Mouse (Mus musculus): ENCODE data around the gene Cmtm2a. TPM values are rescaled to one million over a fixed set of nuclear protein-coding genes. Genes with fewer than 3 reads are reported as not detected.

Cmtm2a gene
- total and polyA plus RNA-seq, 3 experiments, result 0.10 TPM; not detected in 2

DNA sequence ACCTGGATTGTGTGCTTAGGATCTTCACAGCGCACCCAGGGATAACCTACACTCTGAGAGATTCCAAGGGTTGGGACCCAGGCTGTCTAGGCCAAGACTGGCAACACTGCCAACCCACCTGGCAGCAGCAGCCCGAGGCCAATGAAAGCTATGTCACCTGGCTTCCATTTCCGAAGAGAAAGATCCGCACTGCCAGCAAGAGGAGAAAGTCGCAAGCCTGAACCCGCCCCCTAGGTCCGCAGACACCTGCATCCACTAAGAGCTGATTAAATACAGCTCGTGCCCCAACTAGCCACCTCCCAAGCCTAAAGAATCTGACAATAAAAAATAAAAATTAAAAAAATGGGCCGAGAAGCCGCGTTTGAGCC, 45.1 kb downstream of the Cmtm2a start:
- WGBS, result 3% methylated on average over 11 of the region's 11 CpGs
- Histone ChIP-seq H3K9ac (ENCODE audit: low read depth, low read length) (peak overlapping the region; percentile 89), H3K36me3 (ENCODE audit: control insufficient read depth, insufficient read depth, low read length) (no peaks in the 10 kb centered on the region), H3K4me3 (peak overlapping the region; percentile 86), H3K4me1 (ENCODE audit: control insufficient read depth, insufficient read depth, low read length) (peaks cover 6% of the 10 kb centered on the region), H3K79me2 (replicated peaks; ENCODE audit: control insufficient read depth, insufficient read depth, low read length) (no peaks in the 10 kb centered on the region), H3K27me3 (ENCODE audit: control insufficient read depth, insufficient read depth, low read length) (no peaks in the 10 kb centered on the region), H3K27ac (peak overlapping the region; percentile 94)
- TF ChIP-seq CTCF (IDR thresholded peaks at IDR 0.05), result no peak
- TF ChIP-seq EP300 (IDR thresholded peaks at IDR 0.05; ENCODE audit: insufficient read depth, low read depth, low read length), result no peak
- TF ChIP-seq POLR2A (IDR thresholded peaks at IDR 0.05; ENCODE audit: insufficient read depth, low read depth, low read length), result no peak
- no peak for DNase-seq
- intact Hi-C loops (cut with DNase I), result loop anchor here (1.0 to 5.0 kb wide), 2 partner anchors 93 to 194 kb away; partner anchors contain the start of gene Dync1li2

DNA sequence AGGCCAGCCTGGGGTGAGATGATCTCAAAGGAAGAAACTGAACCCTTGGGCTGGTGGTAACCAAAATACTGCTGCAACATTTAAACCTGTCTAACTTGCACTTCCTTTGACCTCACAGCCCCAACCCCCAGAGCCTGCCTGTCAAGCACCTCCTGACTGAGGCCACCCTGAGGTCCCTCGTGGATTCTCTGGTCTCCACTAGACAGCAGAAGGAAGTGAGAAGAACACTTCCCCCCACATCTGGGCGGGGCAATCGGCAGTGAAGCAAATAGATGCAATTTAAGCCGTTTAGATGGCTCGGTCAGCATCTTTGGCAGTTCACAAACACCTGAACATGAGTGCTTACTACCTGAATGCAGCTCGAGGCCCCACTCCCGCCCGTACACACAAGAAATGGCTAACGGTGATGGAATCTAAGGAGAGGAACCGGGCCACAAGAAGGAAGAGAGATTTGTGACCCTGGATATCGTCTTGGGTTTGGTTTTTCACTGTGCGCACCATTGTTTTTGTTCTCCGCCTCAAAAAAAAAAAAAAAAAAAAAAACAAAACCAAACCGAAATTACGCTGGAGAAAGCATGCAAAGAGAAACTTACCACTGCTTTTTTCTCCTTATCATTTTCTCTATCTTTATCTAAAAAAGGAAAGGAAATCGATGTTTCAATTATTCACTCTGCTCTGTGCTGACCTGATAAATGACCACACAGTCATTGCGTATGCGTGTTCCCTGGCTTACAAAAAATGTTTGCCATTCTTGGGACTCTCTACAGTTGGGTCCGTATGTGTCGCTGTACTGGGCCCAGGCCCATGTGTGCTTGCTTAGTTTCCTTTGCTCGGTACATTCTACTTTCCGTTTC, 45.7 kb downstream of the Cmtm2a start:
- Histone ChIP-seq H3K9ac (ENCODE audit: low read depth, low read length) (peak overlapping the region; percentile 89), H3K36me3 (ENCODE audit: control insufficient read depth, insufficient read depth, low read length) (no peaks in the 10 kb centered on the region), H3K27me3 (ENCODE audit: control insufficient read depth, insufficient read depth, low read length) (no peaks in the 10 kb centered on the region), H3K79me2 (replicated peaks; ENCODE audit: control insufficient read depth, insufficient read depth, low read length) (no peaks in the 10 kb centered on the region), H3K4me1 (ENCODE audit: control insufficient read depth, insufficient read depth, low read length) (peaks cover 6% of the 10 kb centered on the region), H3K4me3 (peak overlapping the region; percentile 86), H3K27ac (peak overlapping the region; percentile 94)
- DNase-seq, result peak; percentile 38 to 76
- intact Hi-C loops (cut with DNase I), result loop anchor here (5.0 kb wide), 1 partner anchor 195 kb away; the partner anchor contains the start of gene Dync1li2
- 47% methylated on average over 22 of the region's 22 CpGs for WGBS
- TF ChIP-seq POLR2A (IDR thresholded peaks at IDR 0.05; ENCODE audit: insufficient read depth, low read depth, low read length), result no peak
- TF ChIP-seq EP300 (IDR thresholded peaks at IDR 0.05; ENCODE audit: insufficient read depth, low read depth, low read length), result no peak
- TF ChIP-seq CTCF (IDR thresholded peaks at IDR 0.05), result no peak

- Histone ChIP-seq H3K4me1 (ENCODE audit: control insufficient read depth, insufficient read depth, low read length) (peaks cover 6% of the 10 kb centered on the region), H3K9ac (ENCODE audit: low read depth, low read length) (no peak overlapping the region), H3K27ac (no peak overlapping the region), H3K36me3 (ENCODE audit: control insufficient read depth, insufficient read depth, low read length) (no peaks in the 10 kb centered on the region), H3K27me3 (ENCODE audit: control insufficient read depth, insufficient read depth, low read length) (no peaks in the 10 kb centered on the region), H3K4me3 (no peak overlapping the region), H3K79me2 (replicated peaks; ENCODE audit: control insufficient read depth, insufficient read depth, low read length) (no peaks in the 10 kb centered on the region)
- TF ChIP-seq EP300 (IDR thresholded peaks at IDR 0.05; ENCODE audit: insufficient read depth, low read depth, low read length), result no peak
- no peak for TF ChIP-seq CTCF (IDR thresholded peaks at IDR 0.05)
- no peak for TF ChIP-seq POLR2A (IDR thresholded peaks at IDR 0.05; ENCODE audit: insufficient read depth, low read depth, low read length)
- WGBS, result 79% methylated on average over 4 of the region's 4 CpGs
- intact Hi-C loops (cut with DNase I), result loop anchor here (5.0 kb wide), 1 partner anchor 196 kb away; the partner anchor contains the start of gene Dync1li2
- no peak for DNase-seq
Observed at GRCm38 (mm10) chr8:104246621-104247020, 46.4 kb downstream of the Cmtm2a start.

GRCm38 (mm10) chr8:104242038-104242644, 50.8 kb downstream of the Cmtm2a start:
- 75% methylated on average over 12 of the region's 12 CpGs for WGBS
- H3K36me3 ChIP-seq (ENCODE audit: control insufficient read depth, insufficient read depth, low read length), result no peaks in the 10 kb centered on the region
- no peak for DNase-seq
- H3K4me3 ChIP-seq, result no peak overlapping the region
- TF ChIP-seq EP300 (IDR thresholded peaks at IDR 0.05; ENCODE audit: insufficient read depth, low read depth, low read length), result no peak
- intact Hi-C loops (cut with DNase I), result no loop called here
- H3K4me1 ChIP-seq (ENCODE audit: control insufficient read depth, insufficient read depth, low read length), result peaks cover 2% of the 10 kb centered on the region; the same call in 1 of the 2 replicates
- H3K79me2 ChIP-seq (replicated peaks; ENCODE audit: control insufficient read depth, insufficient read depth, low read length), result no peaks in the 10 kb centered on the region
- no peak overlapping the region for H3K27ac ChIP-seq
- no peak overlapping the region for H3K9ac ChIP-seq (ENCODE audit: low read depth, low read length)
- no peaks in the 10 kb centered on the region for H3K27me3 ChIP-seq (ENCODE audit: control insufficient read depth, insufficient read depth, low read length)

DNA sequence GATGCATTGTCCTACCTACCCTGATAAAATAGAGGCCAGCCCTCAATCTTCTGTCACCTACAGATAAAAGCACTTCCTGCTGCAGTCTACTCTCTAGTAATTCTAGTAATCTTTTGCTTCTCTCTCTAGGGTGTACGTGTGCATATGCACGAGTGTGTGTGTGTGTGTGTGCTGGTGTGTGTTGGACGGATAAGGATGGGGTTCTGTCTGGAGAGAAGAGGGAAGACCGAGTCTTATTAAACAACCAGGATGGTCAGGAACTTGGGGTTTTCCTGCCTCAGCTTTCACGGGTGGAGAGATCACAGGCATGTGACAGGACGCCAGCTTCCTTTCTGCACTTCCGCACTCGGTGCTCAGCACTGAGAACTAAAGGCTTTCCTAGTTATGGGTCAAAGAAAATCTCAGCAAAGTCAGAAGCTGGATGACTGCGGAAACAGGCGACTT, 53.5 kb downstream of the Cmtm2a start:
- peak in 1 of 2 experiments; percentile 42 for DNase-seq
- Histone ChIP-seq H3K79me2 (replicated peaks; ENCODE audit: control insufficient read depth, insufficient read depth, low read length) (no peaks in the 10 kb centered on the region), H3K9ac (ENCODE audit: low read depth, low read length) (no peak overlapping the region), H3K4me3 (no peak overlapping the region), H3K36me3 (ENCODE audit: control insufficient read depth, insufficient read depth, low read length) (no peaks in the 10 kb centered on the region), H3K27ac (no peak overlapping the region), H3K4me1 (ENCODE audit: control insufficient read depth, insufficient read depth, low read length) (no peaks in the 10 kb centered on the region), H3K27me3 (ENCODE audit: control insufficient read depth, insufficient read depth, low read length) (no peaks in the 10 kb centered on the region)
- 49% methylated on average over 10 of the region's 10 CpGs for WGBS
- TF ChIP-seq POLR2A (IDR thresholded peaks at IDR 0.05; ENCODE audit: insufficient read depth, low read depth, low read length) (no peak), EP300 (IDR thresholded peaks at IDR 0.05; ENCODE audit: insufficient read depth, low read depth, low read length) (no peak), CTCF (IDR thresholded peaks at IDR 0.05) (no peak)
- intact Hi-C loops (cut with DNase I), result no loop called here

DNA sequence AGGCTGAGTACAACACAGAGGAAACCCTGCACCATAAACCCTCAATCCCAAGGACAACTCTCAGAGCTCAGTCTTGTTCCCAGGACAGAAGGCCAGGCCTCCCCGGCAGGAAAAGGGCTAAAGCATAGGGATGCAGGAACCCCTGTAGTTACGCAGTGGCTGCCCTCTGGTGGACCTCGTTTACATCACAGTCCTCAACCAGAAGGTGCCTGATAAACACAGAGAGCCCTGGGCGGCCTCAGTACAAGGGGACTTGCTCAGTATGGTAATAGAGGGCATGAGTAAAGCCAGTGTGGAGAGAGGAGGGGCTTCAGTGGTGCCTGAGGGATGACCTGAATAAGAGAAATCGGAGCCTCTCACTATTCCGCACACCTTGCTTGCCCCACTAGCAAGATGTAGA, 58.4 kb downstream of the Cmtm2a start:
- Histone ChIP-seq H3K36me3 (ENCODE audit: control insufficient read depth, insufficient read depth, low read length) (no peaks in the 10 kb centered on the region), H3K4me1 (ENCODE audit: control insufficient read depth, insufficient read depth, low read length) (no peaks in the 10 kb centered on the region), H3K27me3 (ENCODE audit: control insufficient read depth, insufficient read depth, low read length) (no peaks in the 10 kb centered on the region), H3K4me3 (no peak overlapping the region), H3K9ac (ENCODE audit: low read depth, low read length) (no peak overlapping the region), H3K27ac (no peak overlapping the region), H3K79me2 (replicated peaks; ENCODE audit: control insufficient read depth, insufficient read depth, low read length) (no peaks in the 10 kb centered on the region)
- 61% methylated on average over 6 of the region's 6 CpGs for WGBS
- intact Hi-C loops (cut with DNase I), result no loop called here
- no peak for TF ChIP-seq POLR2A (IDR thresholded peaks at IDR 0.05; ENCODE audit: insufficient read depth, low read depth, low read length)
- no peak for TF ChIP-seq EP300 (IDR thresholded peaks at IDR 0.05; ENCODE audit: insufficient read depth, low read depth, low read length)
- TF ChIP-seq CTCF (IDR thresholded peaks at IDR 0.05), result peak; percentile 24; the same call in 1 of the 2 replicates
- no peak for DNase-seq
